Mouse (Mus musculus) embryonic facial prominence, embryonic 14.5 days (tissue): ENCODE results near the gene Fmnl2. TPM values are rescaled to one million over a fixed set of nuclear protein-coding genes. Genes with fewer than 3 reads are reported as not detected.

Source experiments
- ATAC-seq: fragments of 200-750 bp; cut with Nextera tagmentation; 2 replicates; pipeline ENCODE4 v1.8.0; 2017; ENCODE audit warnings: low read depth, moderate number of reproducible peaks, moderate TSS enrichment
- DNase-seq: peaks from one replicate; pipeline ENCODE4 v3.0.0-alpha.2; 2015; ENCODE audit warnings: low spot score
- H3K27ac ChIP-seq: fragments of 300-500 bp; sonication (generic); replicated peaks from 2 replicates; pipeline ENCODE4 v1.5.1; 2014; ENCODE audit warnings: low read depth, mild to moderate bottlenecking, low read length, moderate library complexity
- H3K27me3 ChIP-seq: fragments of 300-500 bp; sonication (generic); replicated peaks from 2 replicates; pipeline ENCODE4 v1.6.1; 2014; ENCODE audit warnings: low read length; ENCODE audit not compliant: control insufficient read depth, insufficient read depth
- H3K36me3 ChIP-seq: fragments of 300-500 bp; sonication (generic); 2 replicates; pipeline ENCODE4 v1.6.1; 2014; ENCODE audit warnings: low read length, mixed read lengths; ENCODE audit not compliant: control insufficient read depth, insufficient read depth
- H3K4me1 ChIP-seq: fragments of 300-500 bp; sonication (generic); 2 replicates; pipeline ENCODE4 v1.6.1; 2014; ENCODE audit warnings: antibody characterized with exemption, low read length; ENCODE audit not compliant: control insufficient read depth, insufficient read depth
- H3K4me2 ChIP-seq: fragments of 300-500 bp; sonication (generic); 2 replicates; pipeline ENCODE4 v1.6.1; 2014; ENCODE audit warnings: low read depth, mild to moderate bottlenecking, low read length, moderate library complexity, mixed read lengths
- H3K4me3 ChIP-seq: fragments of 300-500 bp; sonication (generic); 2 replicates; pipeline ENCODE4 v1.5.1; 2014; ENCODE audit warnings: low read depth, mild to moderate bottlenecking, low read length
- H3K9ac ChIP-seq: fragments of 300-500 bp; sonication (generic); 2 replicates; pipeline ENCODE4 v1.6.1; 2014; ENCODE audit warnings: low read depth, mild to moderate bottlenecking, low read length, moderate library complexity, mixed read lengths
- H3K9me3 ChIP-seq: fragments of 300-500 bp; sonication (generic); 2 replicates; pipeline ENCODE4 v1.6.1; 2016; ENCODE audit warnings: low read length; ENCODE audit not compliant: control insufficient read depth
- WGBS: fragments of 180-500 bp; shearing (Covaris S2); extraction: QIAGEN DNeasy Blood & Tissue Kit; methylation state at CpG from one replicate; pipeline ENCODE4 v1.1.7; 2014; 5-methylcytosine and 5-hydroxymethylcytosine counted together
- polyA plus RNA-seq: library from polyadenylated mRNA; unstranded; fragments of >200 nt; fragmentation: Nextera tagmentation; extraction: Ambion mirVana; gene quantifications from 2 replicates; pipeline ENCODE4 v1.2.1, GENCODE M21; 2014

Gene Fmnl2
- polyA plus RNA-seq, 1 experiment from 2014 or later = 10.4 TPM

DNA sequence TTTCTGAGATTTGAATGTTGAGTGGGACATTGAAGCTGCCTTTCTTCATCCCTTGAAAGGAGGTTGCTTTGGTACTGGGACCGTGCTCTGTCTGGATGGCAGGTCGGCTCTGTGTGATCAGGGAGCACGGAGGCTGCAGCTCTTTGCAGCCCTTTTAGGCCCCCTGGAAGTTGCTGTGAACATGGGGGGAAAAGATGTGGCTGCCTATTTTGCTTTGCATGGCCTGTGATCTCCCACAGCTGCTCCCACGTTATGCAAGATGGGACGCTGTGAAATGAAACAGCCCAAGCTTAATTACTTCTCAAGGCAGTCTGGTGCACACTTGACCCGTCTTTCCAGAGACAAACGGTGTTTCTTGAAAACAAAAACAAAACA is 1.8 kb downstream of the Fmnl2 start:
- Histone ChIP-seq H3K4me3 (peak overlapping the region; percentile 97), H3K36me3 (no peaks in the 10 kb centered on the region), H3K27ac (peak overlapping the region; percentile 72), H3K4me1 (peaks cover 35% of the 10 kb centered on the region), H3K9me3 (no peaks in the 10 kb centered on the region), H3K27me3 (no peaks in the 10 kb centered on the region), H3K4me2 (peak overlapping the region; percentile 87), H3K9ac (peak overlapping the region; percentile 88)
- DNase-seq = peak; percentile 48
- WGBS = 5% methylated on average over 7 of the region's 7 CpGs
- ATAC-seq = no peak

DNA sequence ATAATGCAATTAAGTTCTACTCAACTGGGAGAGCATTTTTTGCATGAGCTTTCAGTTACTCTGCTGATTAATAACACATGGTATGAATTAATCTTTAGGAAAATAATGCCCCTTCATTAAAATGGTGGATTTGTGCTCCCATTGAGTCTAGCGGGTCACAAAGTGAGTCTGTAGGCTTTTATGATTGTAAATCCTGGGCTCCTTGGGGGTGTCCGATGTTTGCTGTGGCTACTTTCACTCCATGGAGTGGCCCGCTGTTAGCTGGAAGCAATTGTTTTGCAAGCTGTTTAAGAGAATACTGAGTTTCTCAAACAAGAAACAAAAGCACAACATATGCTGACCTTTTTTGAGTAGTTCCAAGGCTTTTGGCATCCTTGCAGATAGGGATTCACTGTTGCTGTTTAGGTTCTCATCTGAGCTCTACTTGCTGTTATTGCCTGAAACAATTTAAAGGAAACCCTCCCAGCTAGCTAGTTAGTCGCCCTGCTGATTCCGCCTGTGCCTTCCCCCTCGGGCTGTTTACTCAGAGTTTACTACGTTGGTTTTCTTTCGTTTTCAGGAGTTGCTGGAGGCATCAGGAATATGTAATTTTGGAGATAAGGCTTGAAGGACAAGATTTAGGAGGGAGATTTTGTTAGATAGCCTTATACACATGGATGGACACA is 2.6 kb downstream of the Fmnl2 start:
- Histone ChIP-seq H3K27me3 (no peaks in the 10 kb centered on the region), H3K36me3 (no peaks in the 10 kb centered on the region), H3K9me3 (no peaks in the 10 kb centered on the region), H3K27ac (peak overlapping the region; percentile 65), H3K4me2 (peak overlapping the region; percentile 87), H3K4me3 (peak overlapping the region; percentile 97), H3K9ac (peak overlapping the region; percentile 88; the same call in 1 of the 2 replicates), H3K4me1 (peaks cover 35% of the 10 kb centered on the region)
- ATAC-seq = no peak
- 13% methylated on average over 8 of the region's 8 CpGs for WGBS
- DNase-seq = peak; percentile 47

DNA sequence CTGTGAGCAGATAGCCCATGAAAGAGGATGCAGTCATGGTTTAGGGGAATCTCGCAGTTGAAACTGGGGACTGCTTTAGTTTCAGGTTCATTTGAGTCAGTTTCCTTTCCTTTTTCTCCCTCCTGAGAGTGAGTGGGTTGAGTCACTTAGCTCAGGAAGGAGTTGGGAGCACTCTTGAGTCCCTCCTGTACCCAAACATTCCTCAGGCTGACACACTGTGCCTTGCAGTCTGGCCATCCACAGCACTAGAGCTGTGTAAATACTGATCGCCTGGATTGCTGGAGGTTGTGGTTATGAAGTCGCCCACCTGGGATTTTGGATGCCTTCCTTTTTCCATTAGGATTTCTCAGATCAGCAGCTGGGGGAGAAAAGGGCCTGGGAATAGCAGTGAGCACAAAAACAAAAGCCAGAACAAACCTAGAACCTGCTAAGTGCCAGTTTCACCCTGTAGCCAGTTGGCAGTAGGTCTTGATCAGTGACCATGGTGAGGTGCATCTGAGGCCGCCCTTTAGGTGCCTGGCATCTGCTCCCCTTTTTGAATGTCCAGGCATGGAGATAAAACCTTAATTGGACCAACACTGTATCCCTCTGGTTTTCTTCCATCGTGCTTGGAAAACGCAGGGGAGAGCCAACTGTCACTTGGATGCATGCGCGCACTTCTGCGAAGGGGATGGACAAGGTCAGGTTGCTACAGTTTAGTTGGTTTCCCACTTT is 4.5 kb downstream of the Fmnl2 start:
- H3K4me2 ChIP-seq = no peak overlapping the region
- no peak overlapping the region for H3K9ac ChIP-seq
- H3K27me3 ChIP-seq = no peaks in the 10 kb centered on the region
- H3K36me3 ChIP-seq = peaks cover 5% of the 10 kb centered on the region; the same call in 1 of the 2 replicates
- peaks cover 35% of the 10 kb centered on the region for H3K4me1 ChIP-seq
- ATAC-seq (no peak), DNase-seq (no peak)
- no peak overlapping the region for H3K27ac ChIP-seq
- 83% methylated on average over 9 of the region's 9 CpGs for WGBS
- H3K4me3 ChIP-seq = no peak overlapping the region
- H3K9me3 ChIP-seq = 0 out of 2 replicates have a peak, but pooled peaks cover 5% of the 10 kb centered on the region

DNA sequence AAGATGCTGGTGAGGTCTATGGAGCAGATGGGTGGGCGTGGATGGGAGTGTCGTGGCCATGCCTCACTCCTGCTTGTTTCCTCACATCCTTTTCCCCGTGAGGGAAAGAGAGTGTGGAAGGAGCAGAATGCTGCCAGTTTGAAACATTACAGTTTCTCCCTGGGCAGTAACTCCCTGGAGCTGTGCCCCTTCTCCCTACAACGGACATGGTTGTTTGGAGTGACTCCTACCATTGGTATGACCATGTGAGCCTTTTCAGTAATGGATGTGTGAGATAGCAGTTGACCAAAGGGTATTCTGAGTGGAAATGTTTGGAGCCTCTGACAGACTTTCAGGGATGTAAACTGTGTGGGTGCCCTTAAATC is 5.1 kb downstream of the Fmnl2 start:
- no peaks in the 10 kb centered on the region for H3K27me3 ChIP-seq

DNA sequence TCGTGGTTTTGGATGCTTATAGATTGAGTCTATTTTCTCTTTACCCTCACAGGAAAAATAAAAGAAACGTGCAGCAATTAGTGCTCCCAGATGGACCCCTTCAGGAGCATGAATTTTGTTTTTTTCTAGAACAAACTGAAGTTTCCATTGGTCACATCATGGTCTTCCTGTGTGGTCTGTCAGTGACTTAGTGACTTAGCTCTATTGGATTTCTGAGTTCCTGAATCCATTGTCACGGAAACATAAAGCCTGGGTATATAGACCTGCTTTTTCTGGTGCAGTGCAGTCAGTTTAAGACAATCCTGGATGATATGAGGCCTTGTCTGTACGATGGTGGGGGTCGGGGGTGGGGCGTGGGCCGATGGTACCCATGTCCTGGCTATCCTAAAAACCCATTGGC is 7.0 kb downstream of the Fmnl2 start:
- DNase-seq = no peak
- H3K36me3 ChIP-seq = peaks cover 13% of the 10 kb centered on the region; the same call in 1 of the 2 replicates
- H3K27ac ChIP-seq = no peak overlapping the region
- ATAC-seq = no peak
- peaks cover 29% of the 10 kb centered on the region for H3K4me1 ChIP-seq
- 90% methylated on average over 7 of the region's 7 CpGs for WGBS
- no peak overlapping the region for H3K4me2 ChIP-seq
- H3K9me3 ChIP-seq = 0 out of 2 replicates have a peak, but pooled peaks cover 5% of the 10 kb centered on the region
- H3K4me3 ChIP-seq = no peak overlapping the region
- no peak overlapping the region for H3K9ac ChIP-seq
- no peaks in the 10 kb centered on the region for H3K27me3 ChIP-seq

More for the DNA sequence above, 5.1 kb downstream of the Fmnl2 start:
- DNase-seq (no peak), ATAC-seq (no peak)
- WGBS = 76% methylated on average over 4 of the region's 4 CpGs
- Histone ChIP-seq H3K36me3 (peaks cover 10% of the 10 kb centered on the region; the same call in 1 of the 2 replicates), H3K4me1 (peaks cover 35% of the 10 kb centered on the region), H3K27ac (no peak overlapping the region), H3K4me3 (no peak overlapping the region), H3K4me2 (no peak overlapping the region), H3K9ac (no peak overlapping the region), H3K9me3 (0 out of 2 replicates have a peak, but pooled peaks cover 5% of the 10 kb centered on the region)

DNA sequence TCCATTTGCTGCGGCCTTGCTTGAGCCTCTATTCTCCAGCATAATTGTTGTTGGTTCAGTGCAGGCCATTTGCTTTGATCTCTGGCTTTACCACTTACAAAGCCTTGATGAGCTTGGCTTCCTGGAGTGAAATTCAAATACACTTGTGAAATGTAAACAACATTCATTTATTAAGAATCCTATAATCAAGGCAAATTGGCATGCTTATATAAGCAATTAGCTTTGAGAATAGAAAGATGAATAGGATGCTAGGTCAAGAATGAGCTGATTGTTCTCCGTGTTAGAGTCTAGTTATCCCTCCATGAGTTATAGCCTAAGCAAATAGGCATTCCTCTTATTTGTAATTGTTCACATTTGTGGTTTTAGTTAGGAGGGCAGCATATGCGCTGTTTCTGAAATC is 8.5 kb downstream of the Fmnl2 start:
- 73% methylated on average over 3 of the region's 3 CpGs for WGBS
- ATAC-seq = no peak
- no peak for DNase-seq
- Histone ChIP-seq H3K9ac (no peak overlapping the region), H3K4me3 (no peak overlapping the region), H3K9me3 (0 out of 2 replicates have a peak, but pooled peaks cover 5% of the 10 kb centered on the region), H3K4me1 (peaks cover 15% of the 10 kb centered on the region), H3K4me2 (no peak overlapping the region), H3K36me3 (peaks cover 13% of the 10 kb centered on the region; the same call in 1 of the 2 replicates), H3K27me3 (no peaks in the 10 kb centered on the region), H3K27ac (no peak overlapping the region)

DNA sequence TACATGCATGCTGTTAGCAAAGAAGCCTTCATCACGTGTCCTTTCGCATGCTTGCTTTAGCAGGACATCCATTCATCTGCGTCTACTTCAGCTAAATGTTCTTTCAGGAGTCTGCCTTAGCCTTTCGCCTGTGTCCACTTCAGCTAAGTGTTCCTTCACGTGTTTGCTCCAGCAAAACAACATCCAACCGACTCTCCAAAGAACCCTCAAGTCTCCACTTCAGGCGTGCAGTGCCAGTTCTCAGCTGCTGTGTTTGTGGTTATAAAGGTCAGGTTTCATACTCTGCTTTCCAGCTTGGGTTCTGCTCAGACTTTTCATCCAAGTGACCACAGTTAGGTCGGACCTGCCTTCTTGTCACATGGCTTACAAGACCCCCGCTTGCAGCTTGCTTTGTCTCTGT is 10.1 kb downstream of the Fmnl2 start:
- WGBS = 83% methylated on average over 9 of the region's 9 CpGs
- Histone ChIP-seq H3K9ac (no peak overlapping the region), H3K4me2 (no peak overlapping the region), H3K36me3 (peaks cover 13% of the 10 kb centered on the region; the same call in 1 of the 2 replicates), H3K4me1 (no peaks in the 10 kb centered on the region), H3K27ac (no peak overlapping the region), H3K9me3 (0 out of 2 replicates have a peak, but pooled peaks cover 5% of the 10 kb centered on the region), H3K27me3 (no peaks in the 10 kb centered on the region), H3K4me3 (no peak overlapping the region)
- DNase-seq (no peak), ATAC-seq (no peak)

DNA sequence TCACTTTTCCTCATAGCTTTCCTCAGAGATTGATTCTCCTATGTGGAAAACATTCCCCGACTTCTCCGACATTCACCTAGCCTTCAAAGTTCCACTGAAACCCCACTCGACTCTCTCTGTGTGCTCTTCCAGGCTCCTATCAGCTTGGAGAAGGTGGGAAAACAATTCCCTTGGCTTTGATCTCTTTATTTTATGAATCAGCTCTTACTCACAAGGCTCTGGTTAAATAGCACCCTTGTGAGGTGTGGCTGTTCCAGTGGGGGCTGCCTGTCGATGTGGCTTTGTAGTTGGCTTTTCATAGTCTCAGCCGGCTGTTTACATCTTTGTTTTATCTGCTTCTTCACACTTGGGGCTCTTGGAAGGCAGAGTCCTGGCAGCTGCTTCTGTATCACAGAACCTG is 10.5 kb downstream of the Fmnl2 start:
- ATAC-seq (no peak), DNase-seq (no peak)
- Histone ChIP-seq H3K4me3 (no peak overlapping the region), H3K36me3 (peaks cover 13% of the 10 kb centered on the region; the same call in 1 of the 2 replicates), H3K4me2 (no peak overlapping the region), H3K27me3 (no peaks in the 10 kb centered on the region), H3K9me3 (0 out of 2 replicates have a peak, but pooled peaks cover 5% of the 10 kb centered on the region), H3K9ac (no peak overlapping the region), H3K27ac (no peak overlapping the region), H3K4me1 (0 out of 2 replicates have a peak, but pooled peaks cover 2% of the 10 kb centered on the region)
- 76% methylated on average over 5 of the region's 5 CpGs for WGBS
